Mouse (Mus musculus): ENCODE data around the gene Cd53. TPM values are rescaled to one million over a fixed set of nuclear protein-coding genes. Genes with fewer than 3 reads are reported as not detected.

Cd53 gene
- 742 and 854 TPM in 2 replicates for total RNA-seq (2017)

GRCm38 (mm10) chr3:106789930-106790329, at the start of gene Cd53:
TSS of gene Cd53 (minus strand) at chr3:106790149.
- peak; percentile 89 for ATAC-seq (ENCODE audit: extremely low read depth, insufficient number of reproducible peaks, low FRiP score, poor library complexity, severe bottlenecking)

- ATAC-seq (ENCODE audit: extremely low read depth, insufficient number of reproducible peaks, low FRiP score, poor library complexity, severe bottlenecking) = peak; percentile 82; the same call in 1 of the 2 replicates
Measured at GRCm38 (mm10) chr3:106832107-106832506, 42.2 kb upstream of the Cd53 start.

GRCm38 (mm10) chr3:106826187-106826586, 36.2 kb upstream of the Cd53 start, which contains the start of gene Olfr266:
TSS of gene Olfr266 (minus strand) at chr3:106826287.
- ATAC-seq (ENCODE audit: extremely low read depth, insufficient number of reproducible peaks, low FRiP score, poor library complexity, severe bottlenecking) = no peak

GRCm38 (mm10) chr3:106817676-106818075, 27.7 kb upstream of the Cd53 start:
- no peak for ATAC-seq (ENCODE audit: extremely low read depth, insufficient number of reproducible peaks, low FRiP score, poor library complexity, severe bottlenecking)

- ATAC-seq (ENCODE audit: extremely low read depth, insufficient number of reproducible peaks, low FRiP score, poor library complexity, severe bottlenecking) = peak; percentile 98
Measured at GRCm38 (mm10) chr3:106808972-106809695, 19.2 kb upstream of the Cd53 start.

GRCm38 (mm10) chr3:106798079-106798478, 8.1 kb upstream of the Cd53 start:
- ATAC-seq (ENCODE audit: extremely low read depth, insufficient number of reproducible peaks, low FRiP score, poor library complexity, severe bottlenecking) = peak; percentile 74

- peak; percentile 52 for ATAC-seq (ENCODE audit: extremely low read depth, insufficient number of reproducible peaks, low FRiP score, poor library complexity, severe bottlenecking)
Measured at GRCm38 (mm10) chr3:106788440-106788887, 1.5 kb downstream of the Cd53 start.

- peak; percentile 35; the same call in 1 of the 2 replicates for ATAC-seq (ENCODE audit: extremely low read depth, insufficient number of reproducible peaks, low FRiP score, poor library complexity, severe bottlenecking)
Measured at GRCm38 (mm10) chr3:106787972-106788371, 2.0 kb downstream of the Cd53 start.

GRCm38 (mm10) chr3:106785130-106785529, 4.8 kb downstream of the Cd53 start:
- peak; percentile 44 for ATAC-seq (ENCODE audit: extremely low read depth, insufficient number of reproducible peaks, low FRiP score, poor library complexity, severe bottlenecking)

GRCm38 (mm10) chr3:106771834-106772233, 18.1 kb downstream of the Cd53 start:
- ATAC-seq (ENCODE audit: extremely low read depth, insufficient number of reproducible peaks, low FRiP score, poor library complexity, severe bottlenecking) = 0 out of 2 replicates have a peak, but pooled peaks have one; percentile 53

- no peak for ATAC-seq (ENCODE audit: extremely low read depth, insufficient number of reproducible peaks, low FRiP score, poor library complexity, severe bottlenecking)
Measured at GRCm38 (mm10) chr3:106755898-106756297, 34.1 kb downstream of the Cd53 start.

GRCm38 (mm10) chr3:106722028-106722945, 67.7 kb downstream of the Cd53 start:
- ATAC-seq (ENCODE audit: extremely low read depth, insufficient number of reproducible peaks, low FRiP score, poor library complexity, severe bottlenecking) = peak; percentile 68

GRCm38 (mm10) chr3:106721397-106722027, 68.4 kb downstream of the Cd53 start:
- peak; percentile 89 for ATAC-seq (ENCODE audit: extremely low read depth, insufficient number of reproducible peaks, low FRiP score, poor library complexity, severe bottlenecking)

Other genes starting within 250 kb of the Cd53 start
- gene Dram2, start 242.4 kb downstream of the Cd53 start, total RNA-seq (2017) = 43.8 and 56.6 TPM in 2 replicates
- gene Cept1, start 242.3 kb downstream of the Cd53 start, total RNA-seq (2017) = 87.7 and 91.4 TPM in 2 replicates
- 90.7 and 106 TPM in 2 replicates for gene Lrif1, start 105.2 kb downstream of the Cd53 start, total RNA-seq (2017)
- gene Olfr266, start 36.1 kb upstream of the Cd53 start, total RNA-seq (2017) = not detected in 2 replicates
- 32.2 and 32.3 TPM in 2 replicates for gene Kcna3, start 246.0 kb upstream of the Cd53 start, total RNA-seq (2017)